Mouse (Mus musculus) Patski (cell line): ENCODE results near the gene Prcc. TPM values are rescaled to one million over a fixed set of nuclear protein-coding genes. Genes with fewer than 3 reads are reported as not detected.
"Not testable (repeated sequence)": the region's sequence is repeated elsewhere in the genome, so short reads cannot be mapped to it uniquely, and the experiment has no call there.

ENCODE experiments used
- ATAC-seq: fragments of 100-300 bp; one replicate; pipeline ENCODE4 v1.8.0; 2021
- CTCF ChIA-PET: fragments of 350-600 bp; sonication (Branson Sonifier 250); formaldehyde crosslinking; loops from one replicate; lab custom pipeline; 2022; ENCODE audit warnings: inconsistent platforms; lab: Charles Lee
- POLR2A ChIA-PET: fragments of 350-600 bp; sonication (Branson Sonifier 250); formaldehyde crosslinking; loops from one replicate; lab custom pipeline; 2022; ENCODE audit warnings: antibody characterized with exemption, inconsistent platforms; lab: Charles Lee
- DNase-seq: peaks from one replicate; pipeline ENCODE4 v3.0.0-alpha.2; 2011; ENCODE audit warnings: low read depth, low spot score
- H3K27me3 ChIP-seq: fragments of 371-371 bp; one replicate; pipeline ENCODE4 v1.5.1; 2021
- CTCF ChIP-seq: fragments of 100-300 bp; IDR thresholded peaks from one replicate; pipeline ENCODE4 v1.5.1; 2021
- in situ Hi-C: fragments of 300-500 bp; cut with MboI; formaldehyde crosslinking; loops from 3 replicates; pipeline ENCODE4 v1.11.1; 2018; ENCODE audit warnings: low pct_unique_long_range_greater_than_20kb, mixed read lengths
- polyA plus RNA-seq: library from polyadenylated mRNA; unstranded; gene quantifications from one replicate; pipeline ENCODE4 v1.2.3, GENCODE M21; 2021

The Prcc gene
- polyA plus RNA-seq, 1 experiment from 2014 or later, result 72.2 TPM

GRCm38 (mm10) chr3:87891481-87891880 is 6.1 kb upstream of the Prcc start:
- TF ChIP-seq CTCF, result no peak
- ChIA-PET CTCF (no interaction called here), POLR2A (no interaction called here)
- DNase-seq (no peak), ATAC-seq (no peak)
- no peaks in the 10 kb centered on the region for H3K27me3 ChIP-seq
- in situ Hi-C loops, result no loop called here

DNA sequence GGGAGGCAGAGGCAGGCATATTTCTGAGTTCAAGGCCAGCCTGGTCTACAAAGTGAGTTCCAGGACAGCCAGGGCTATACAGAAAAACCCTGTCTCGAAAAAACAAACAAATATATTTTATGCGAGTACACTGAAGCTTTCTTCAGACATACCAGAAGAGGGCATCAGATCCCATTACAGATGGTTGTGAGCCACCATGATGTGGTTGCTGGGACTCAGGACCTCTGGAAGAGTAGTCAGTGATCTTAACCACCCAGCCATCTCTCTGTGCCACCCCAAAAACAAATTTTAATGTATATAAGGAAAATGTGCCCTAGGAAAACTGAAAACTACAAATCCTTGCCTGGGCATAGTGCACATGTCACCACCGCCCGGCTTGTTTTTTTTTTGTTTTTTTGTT is 2.0 kb upstream of the Prcc start:
- in situ Hi-C loops, result loop anchor here (5.0 kb wide), 1 partner anchor 40 kb away; no protein-coding TSS in a partner anchor
- not testable (repeated sequence) for ATAC-seq
- CTCF ChIA-PET, result interaction anchor here (1.1 kb wide), 1 partner anchor 74 kb away, joined by 4 read pairs; no protein-coding TSS in a partner anchor

GRCm38 (mm10) chr3:87886416-87886815 is 1.0 kb upstream of the Prcc start:
- H3K27me3 ChIP-seq, result no peaks in the 10 kb centered on the region
- POLR2A ChIA-PET, result interaction anchor here (0.6 to 2.2 kb wide), 4 partner anchors 22 to 71 kb away, joined by 3 to 18 read pairs (median 3); no protein-coding TSS in a partner anchor
- in situ Hi-C loops, result loop anchor here (5.0 kb wide), 1 partner anchor 41 kb away; no protein-coding TSS in a partner anchor
- CTCF ChIA-PET, result interaction anchor here (1.1 to 1.9 kb wide), 5 partner anchors 21 to 100 kb away, joined by 3 to 5 read pairs (median 4); no protein-coding TSS in a partner anchor
- DNase-seq (no peak), ATAC-seq (no peak)
- no peak for TF ChIP-seq CTCF

More for the DNA sequence above, 2.0 kb upstream of the Prcc start:
- not testable (repeated sequence) for DNase-seq, H3K27me3 ChIP-seq
- TF ChIP-seq CTCF, result peak; percentile 64
- POLR2A ChIA-PET, result interaction anchor here (0.8 kb wide), 1 partner anchor 18 kb away, joined by 5 read pairs; no protein-coding TSS in a partner anchor

DNA sequence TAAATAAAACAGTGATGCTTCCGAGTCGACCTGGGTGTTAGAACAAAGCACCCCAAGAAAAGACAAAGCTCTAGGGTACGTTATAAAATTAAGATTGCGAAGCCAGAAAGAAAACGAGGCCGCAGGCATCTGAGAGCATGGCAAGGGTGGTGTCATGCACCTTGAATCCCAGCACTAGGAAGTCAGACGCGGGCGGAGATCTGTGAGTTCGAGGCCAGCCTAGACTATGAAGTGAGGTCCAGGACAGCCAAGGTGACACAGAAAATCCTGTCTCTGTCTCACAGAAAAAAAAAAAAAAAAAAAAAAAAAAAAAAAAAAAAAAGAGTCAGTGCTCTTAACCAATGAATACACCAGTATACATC is 577 bp upstream of the Prcc start:
- DNase-seq (no peak), ATAC-seq (peak; percentile 5)
- ChIA-PET POLR2A (interaction anchor here (0.6 to 2.2 kb wide), 8 partner anchors 20 to 1464 kb away, joined by 3 to 18 read pairs (median 4); partner anchors contain the start of gene Hdgf), CTCF (interaction anchor here (0.6 to 1.9 kb wide), 6 partner anchors 22 to 101 kb away, joined by 3 to 5 read pairs (median 3); partner anchors contain the start of gene Mrpl24)
- no peak for TF ChIP-seq CTCF
- in situ Hi-C loops, result loop anchor here (5.0 kb wide), 1 partner anchor 41 kb away; no protein-coding TSS in a partner anchor
- H3K27me3 ChIP-seq, result no peaks in the 10 kb centered on the region

GRCm38 (mm10) chr3:87884708-87885251 is 628 bp downstream of the Prcc start:
- POLR2A ChIA-PET, result interaction anchor here (1.2 to 2.2 kb wide), 4 partner anchors 21 to 76 kb away, joined by 3 to 18 read pairs (median 4); partner anchors contain the start of gene Hdgf
- no peak for TF ChIP-seq CTCF
- ATAC-seq (peak; percentile 8), DNase-seq (no peak)
- H3K27me3 ChIP-seq, result no peaks in the 10 kb centered on the region
- CTCF ChIA-PET, result interaction anchor here (1.3 to 2.5 kb wide), 7 partner anchors 9 to 102 kb away, joined by 3 to 17 read pairs (median 5); no protein-coding TSS in a partner anchor
- in situ Hi-C loops, result loop anchor here (5.0 kb wide), 1 partner anchor 43 kb away; no protein-coding TSS in a partner anchor

- POLR2A ChIA-PET, result interaction anchor here (1.8 to 2.2 kb wide), 2 partner anchors 22 to 25 kb away, joined by 5 to 18 read pairs; partner anchors contain the start of gene Hdgf
- no peak for TF ChIP-seq CTCF
- ATAC-seq (no peak), DNase-seq (no peak)
- in situ Hi-C loops, result no loop called here
- H3K27me3 ChIP-seq, result no peaks in the 10 kb centered on the region
- CTCF ChIA-PET, result interaction anchor here (1.3 to 2.5 kb wide), 5 partner anchors 9 to 46 kb away, joined by 3 to 17 read pairs (median 6); no protein-coding TSS in a partner anchor
Observed at GRCm38 (mm10) chr3:87884291-87884690, 1.1 kb downstream of the Prcc start.

GRCm38 (mm10) chr3:87877730-87878129 is 7.7 kb downstream of the Prcc start:
- no peak for ATAC-seq
- no peak for DNase-seq
- POLR2A ChIA-PET, result no interaction called here
- CTCF ChIA-PET, result interaction anchor here (0.6 to 3.0 kb wide), 4 partner anchors 9 to 40 kb away, joined by 3 to 7 read pairs (median 5); no protein-coding TSS in a partner anchor
- no peaks in the 10 kb centered on the region for H3K27me3 ChIP-seq
- TF ChIP-seq CTCF, result no peak
- in situ Hi-C loops, result no loop called here

GRCm38 (mm10) chr3:87864111-87864510 is 21.3 kb downstream of the Prcc start:
- POLR2A ChIA-PET, ATAC-seq, DNase-seq, in situ Hi-C loops, H3K27me3 ChIP-seq: not testable (repeated sequence)
- CTCF ChIA-PET, result interaction anchor here (1.5 kb wide), 1 partner anchor 12 kb away, joined by 3 read pairs; no protein-coding TSS in a partner anchor

DNA sequence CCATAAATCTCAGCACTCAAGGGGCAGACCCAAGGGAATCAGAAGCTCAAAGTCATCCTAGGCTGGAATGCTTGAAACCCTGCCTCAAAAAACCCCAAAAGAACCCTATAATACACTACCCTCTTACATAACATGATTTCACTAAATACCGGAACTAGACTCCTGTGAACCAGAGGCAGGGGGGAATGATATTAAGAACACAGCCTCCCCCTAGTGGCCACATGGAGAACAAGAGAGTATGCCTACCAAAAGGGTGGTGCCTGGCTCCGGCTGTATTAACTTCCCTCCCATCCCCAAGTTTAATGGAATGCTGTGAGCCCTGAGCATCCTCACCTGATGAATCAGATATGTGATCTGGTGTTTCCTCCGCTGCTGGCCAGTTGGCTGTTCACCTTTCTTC is 25.6 kb downstream of the Prcc start:
- no peaks in the 10 kb centered on the region for H3K27me3 ChIP-seq
- ATAC-seq (peak; percentile 68), DNase-seq (peak; percentile 58)
- CTCF ChIA-PET, result interaction anchor here (0.7 to 7.6 kb wide), 15 partner anchors 8 to 104 kb away, joined by 3 to 40 read pairs (median 5); partner anchors contain the start of genes Ntrk1 and Prcc
- in situ Hi-C loops, result no loop called here
- POLR2A ChIA-PET, result interaction anchor here (0.5 to 1.0 kb wide), 2 partner anchors 11 to 408 kb away, joined by 3 read pairs; no protein-coding TSS in a partner anchor
- TF ChIP-seq CTCF, result no peak

DNA sequence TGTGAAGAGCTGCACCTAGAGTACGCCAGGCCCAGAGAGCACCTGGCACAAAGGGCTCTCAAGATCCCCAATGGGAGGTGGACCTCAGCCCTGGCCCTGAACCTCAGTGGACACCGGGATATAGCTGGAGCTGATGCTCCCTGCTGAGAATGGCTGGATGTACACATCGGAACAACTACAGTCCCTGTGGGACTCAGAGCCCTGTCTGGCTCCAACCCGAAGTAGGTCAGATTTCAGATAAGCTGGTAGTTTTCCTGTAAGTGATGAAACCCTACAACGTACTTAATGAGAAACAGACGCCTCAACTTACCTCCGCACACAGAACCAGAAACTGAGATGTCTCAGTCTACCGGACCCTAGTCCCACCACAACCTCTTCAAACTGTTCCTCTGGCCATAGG is 27.7 kb downstream of the Prcc start:
- POLR2A ChIA-PET, result no interaction called here
- no peak for TF ChIP-seq CTCF
- DNase-seq (no peak), ATAC-seq (no peak)
- CTCF ChIA-PET, result interaction anchor here (0.8 to 7.6 kb wide), 2 partner anchors 18 to 41 kb away, joined by 3 to 40 read pairs; no protein-coding TSS in a partner anchor
- no peaks in the 10 kb centered on the region for H3K27me3 ChIP-seq
- in situ Hi-C loops, result no loop called here
